Mouse (Mus musculus) myocyte (in vitro differentiated cells): Measurements from ENCODE around the gene Brsk2.

Source experiments
- CEBPB ChIP-seq: IDR thresholded peaks from 2 replicates; pipeline ENCODE4 v1.6.1; 2011; ENCODE audit warnings: mild to moderate bottlenecking, moderate library complexity; ENCODE audit not compliant: poor library complexity, insufficient read depth, severe bottlenecking
- E2F4 ChIP-seq: IDR thresholded peaks from one replicate; pipeline ENCODE4 v1.6.1; 2011; ENCODE audit warnings: mild to moderate bottlenecking, control low read depth, moderate library complexity; ENCODE audit not compliant: insufficient read depth
- MAX ChIP-seq: IDR thresholded peaks from one replicate; pipeline ENCODE4 v1.6.1; 2011; ENCODE audit warnings: low read depth, mild to moderate bottlenecking, control low read depth
- MYOD1 ChIP-seq, 3 experiments: IDR thresholded peaks; one replicate each; pipeline ENCODE4 v1.6.1; 2011; ENCODE audit warnings: control low read depth in 2 of 3, low read depth in 2 of 3, mild to moderate bottlenecking in 2 of 3, moderate library complexity in 1 of 3; ENCODE audit not compliant: insufficient read length in 2 of 3, control insufficient read depth in 1 of 3
- POLR2A ChIP-seq: IDR thresholded peaks from one replicate; pipeline ENCODE4 v1.6.1; 2011; ENCODE audit warnings: low read depth, mild to moderate bottlenecking, control low read depth, moderate library complexity; ENCODE audit not compliant: insufficient read length
- POLR2AphosphoS2 ChIP-seq: IDR thresholded peaks from one replicate; pipeline ENCODE4 v1.6.1; 2011; ENCODE audit warnings: low read depth, control low read depth; ENCODE audit not compliant: insufficient read length
- TCF12 ChIP-seq: IDR thresholded peaks from one replicate; pipeline ENCODE4 v1.6.1; 2011; ENCODE audit warnings: mild to moderate bottlenecking, control low read depth; ENCODE audit not compliant: poor library complexity, insufficient read depth, severe bottlenecking
- TCF3 ChIP-seq: IDR thresholded peaks from one replicate; pipeline ENCODE4 v1.6.1; 2011; ENCODE audit warnings: low read depth, control low read depth; ENCODE audit not compliant: insufficient read length
- USF1 ChIP-seq: IDR thresholded peaks from one replicate; pipeline ENCODE4 v1.6.1; 2011; ENCODE audit warnings: low read depth, mild to moderate bottlenecking, control low read depth, moderate library complexity

- TF ChIP-seq POLR2A (no peak), TCF12 (no peak), POLR2AphosphoS2 (no peak), E2F4 (no peak), CEBPB (no peak), MYOD1 (IDR thresholded peaks at IDR 0.05; ENCODE audit: control insufficient read depth in 1 of 3, insufficient read length in 2 of 3, low read depth in 2 of 3) (no peak), USF1 (no peak), TCF3 (no peak), MAX (no peak)
Observed at GRCm38 (mm10) chr7:141961491-141961890, 11.9 kb downstream of the Brsk2 start.
